Mouse (Mus musculus): Measurements from ENCODE around the gene Rfc5. TPM values are rescaled to one million over a fixed set of nuclear protein-coding genes. Genes with fewer than 3 reads are reported as not detected.

Gene Rfc5
- polyA plus RNA-seq, 1 experiment from 2014 or later, result 47.8 TPM

GRCm38 (mm10) chr5:117341896-117342295, 47.0 kb downstream of the Rfc5 start:
- Histone ChIP-seq H3K27ac (no peak overlapping the region), H3K4me1 (replicated peaks) (no peaks in the 10 kb centered on the region), H3K4me2 (replicated peaks) (no peak overlapping the region), H3K27me3 (no peaks in the 10 kb centered on the region), H3K4me3 (replicated peaks) (no peak overlapping the region), H3K9ac (replicated peaks) (no peak overlapping the region), H3K9me3 (0 out of 2 replicates have a peak, but pooled peaks cover under 1% of the 10 kb centered on the region), H3K36me3 (no peaks in the 10 kb centered on the region)
- no peak for ATAC-seq
- WGBS, result 87% methylated on average over 6 of the region's 6 CpGs

GRCm38 (mm10) chr5:117340081-117340480, 48.8 kb downstream of the Rfc5 start:
- Histone ChIP-seq H3K9me3 (0 out of 2 replicates have a peak, but pooled peaks cover 4% of the 10 kb centered on the region), H3K9ac (replicated peaks) (no peak overlapping the region), H3K4me2 (replicated peaks) (no peak overlapping the region), H3K4me3 (replicated peaks) (no peak overlapping the region), H3K36me3 (no peaks in the 10 kb centered on the region), H3K27me3 (no peaks in the 10 kb centered on the region), H3K27ac (no peak overlapping the region), H3K4me1 (replicated peaks) (no peaks in the 10 kb centered on the region)
- no peak for ATAC-seq
- WGBS, result 84% methylated on average over 6 of the region's 6 CpGs

- WGBS, result 89% methylated on average over 8 of the region's 8 CpGs
Measured at GRCm38 (mm10) chr5:117338503-117338902, 50.3 kb downstream of the Rfc5 start.

GRCm38 (mm10) chr5:117337999-117338398, 50.8 kb downstream of the Rfc5 start:
- H3K4me2 ChIP-seq (replicated peaks), result no peak overlapping the region
- ATAC-seq, result no peak
- no peak overlapping the region for H3K9ac ChIP-seq (replicated peaks)
- 0 out of 2 replicates have a peak, but pooled peaks cover 4% of the 10 kb centered on the region for H3K9me3 ChIP-seq
- WGBS, result 90% methylated on average over 10 of the region's 10 CpGs
- no peaks in the 10 kb centered on the region for H3K4me1 ChIP-seq (replicated peaks)
- no peak overlapping the region for H3K27ac ChIP-seq
- no peaks in the 10 kb centered on the region for H3K36me3 ChIP-seq
- no peak overlapping the region for H3K4me3 ChIP-seq (replicated peaks)
- no peaks in the 10 kb centered on the region for H3K27me3 ChIP-seq

More at GRCm38 (mm10) chr5:117338503-117338902, 50.3 kb downstream of the Rfc5 start:
- no peak overlapping the region for H3K4me3 ChIP-seq (replicated peaks)
- H3K36me3 ChIP-seq, result no peaks in the 10 kb centered on the region
- H3K27me3 ChIP-seq, result no peaks in the 10 kb centered on the region
- ATAC-seq, result no peak
- no peak overlapping the region for H3K4me2 ChIP-seq (replicated peaks)
- no peak overlapping the region for H3K27ac ChIP-seq
- no peak overlapping the region for H3K9ac ChIP-seq (replicated peaks)
- H3K9me3 ChIP-seq, result 0 out of 2 replicates have a peak, but pooled peaks cover 4% of the 10 kb centered on the region
- no peaks in the 10 kb centered on the region for H3K4me1 ChIP-seq (replicated peaks)

- WGBS, result 89% methylated on average over 7 of the region's 7 CpGs
- no peaks in the 10 kb centered on the region for H3K36me3 ChIP-seq
- no peaks in the 10 kb centered on the region for H3K27me3 ChIP-seq
- no peak overlapping the region for H3K9ac ChIP-seq (replicated peaks)
- H3K4me1 ChIP-seq (replicated peaks), result no peaks in the 10 kb centered on the region
- H3K4me3 ChIP-seq (replicated peaks), result no peak overlapping the region
- H3K27ac ChIP-seq, result no peak overlapping the region
- ATAC-seq, result no peak
- H3K9me3 ChIP-seq, result no peaks in the 10 kb centered on the region
- no peak overlapping the region for H3K4me2 ChIP-seq (replicated peaks)
Measured at GRCm38 (mm10) chr5:117330457-117330856, 58.4 kb downstream of the Rfc5 start.

Other genes starting within 250 kb of the Rfc5 start
- gene Pebp1, start 101.4 kb downstream of the Rfc5 start, polyA plus RNA-seq (2015; fragmentation: Nextera tagmentation; extraction: Ambion mirVana), result 1,014 and 1,066 TPM in 2 replicates
- gene Vsig10, start 70.0 kb downstream of the Rfc5 start, polyA plus RNA-seq (2015; fragmentation: Nextera tagmentation; extraction: Ambion mirVana), result 2.3 TPM in 2 replicates
- 138 and 159 TPM in 2 replicates for gene Wsb2, start 31.7 kb downstream of the Rfc5 start, polyA plus RNA-seq (2015; fragmentation: Nextera tagmentation; extraction: Ambion mirVana)
- 5.1 and 6.9 TPM in 2 replicates for gene Ksr2, start 25.0 kb upstream of the Rfc5 start, polyA plus RNA-seq (2015; fragmentation: Nextera tagmentation; extraction: Ambion mirVana)

All from midbrain, embryonic 13.5 days (tissue).